Mouse (Mus musculus) heart, postnatal 4 days (tissue): Measurements from ENCODE around the gene Setdb1. TPM values are rescaled to one million over a fixed set of nuclear protein-coding genes. Genes with fewer than 3 reads are reported as not detected.
A peak's percentile ranks its signal among the peaks of the same experiment; 100 is the strongest.
"Not testable (repeated sequence)": the region's sequence is repeated elsewhere in the genome, so short reads cannot be mapped to it uniquely, and the experiment has no call there.

Experiments used
- DNase-seq: peaks from one replicate; pipeline ENCODE4 v3.0.0; 2021
- total RNA-seq, 2 experiments: library from RNA; stranded (reverse); gene quantifications; 2 replicates each; pipeline ENCODE4 v1.2.3; 2021

Gene Setdb1
- 10 to 100 TPM; 18.3 to 19.2 TPM for total RNA-seq

GRCm38 (mm10) chr3:95356701-95357449 is at the start of gene Setdb1:
Gene Setdb1 (minus strand): TSS chr3:95357202.
- peak; percentile 97 for DNase-seq

DNA sequence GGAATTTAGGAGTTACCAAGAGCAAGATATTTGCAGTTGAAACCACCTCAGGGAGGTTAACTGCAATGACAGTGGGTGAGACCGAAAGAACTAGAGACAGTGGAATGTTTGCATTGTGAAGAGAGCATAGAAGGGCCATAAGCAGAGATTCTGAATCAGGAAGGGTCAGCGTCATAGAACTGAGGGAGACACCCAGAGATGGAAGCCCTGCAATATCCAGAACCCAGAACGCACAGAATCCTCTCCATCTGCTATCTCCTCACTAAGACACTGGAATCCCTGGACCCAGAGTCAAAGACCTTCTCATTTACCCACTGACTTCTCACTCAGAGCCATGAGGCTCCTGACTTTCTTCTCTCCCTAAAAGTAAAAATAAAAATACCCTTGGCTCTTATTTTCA is 45.7 kb upstream of the Setdb1 start, which contains the start of gene 4930558C23Rik:
TSS of gene 4930558C23Rik (minus strand) at position 101 of the 400 bp plus-strand sequence.
- no peak for DNase-seq

DNA sequence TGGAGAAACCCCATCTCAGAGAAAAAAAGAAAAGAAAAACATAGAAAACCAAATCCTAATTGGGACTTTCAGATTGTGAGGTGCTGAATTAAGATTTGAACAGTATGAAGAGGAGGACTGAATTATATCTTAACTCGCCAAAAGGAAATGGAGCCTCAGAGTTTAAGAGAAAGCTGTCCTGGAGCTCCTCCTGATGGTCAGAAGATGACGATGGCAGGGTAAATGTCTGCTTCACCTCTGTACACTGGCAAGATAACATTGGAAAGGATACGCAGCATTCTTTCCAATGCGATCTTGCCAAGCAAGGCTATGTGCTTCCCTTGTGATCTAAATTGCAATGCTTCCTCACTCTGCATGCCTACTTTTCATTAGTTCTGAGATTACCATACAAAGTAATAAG is 37.4 kb upstream of the Setdb1 start:
- peak; percentile 21 for DNase-seq

DNA sequence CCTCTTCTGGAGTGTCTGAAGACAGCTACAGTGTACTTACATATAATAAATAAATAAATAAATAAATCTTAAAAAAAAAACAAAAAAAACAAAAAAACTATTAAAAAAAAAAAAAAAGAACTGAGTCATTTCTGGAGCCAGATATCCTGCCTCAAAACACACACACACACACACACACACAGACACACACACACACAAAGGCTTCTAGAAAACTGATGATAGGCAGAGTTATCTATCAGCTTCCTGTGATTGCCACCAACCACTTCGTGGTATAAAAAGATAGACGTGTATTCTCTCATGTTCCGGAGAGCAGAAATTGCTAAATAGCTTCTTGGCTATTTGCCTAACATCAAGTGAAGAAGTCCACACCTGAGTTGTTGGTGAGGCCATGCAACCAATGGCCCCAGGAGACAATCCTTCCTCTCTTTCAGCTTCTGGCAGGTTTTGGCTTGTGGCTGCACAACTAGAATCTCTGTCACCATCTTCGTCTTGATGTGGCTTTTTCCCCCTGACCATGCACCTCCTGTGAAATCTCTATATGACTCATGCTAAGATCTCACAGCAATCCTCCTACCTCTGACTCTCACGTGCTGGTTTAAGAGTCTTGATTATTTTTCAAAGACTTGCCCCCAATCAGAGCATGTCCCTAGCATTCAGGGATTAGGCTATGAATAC is 28.5 kb upstream of the Setdb1 start:
- DNase-seq: no peak

DNA sequence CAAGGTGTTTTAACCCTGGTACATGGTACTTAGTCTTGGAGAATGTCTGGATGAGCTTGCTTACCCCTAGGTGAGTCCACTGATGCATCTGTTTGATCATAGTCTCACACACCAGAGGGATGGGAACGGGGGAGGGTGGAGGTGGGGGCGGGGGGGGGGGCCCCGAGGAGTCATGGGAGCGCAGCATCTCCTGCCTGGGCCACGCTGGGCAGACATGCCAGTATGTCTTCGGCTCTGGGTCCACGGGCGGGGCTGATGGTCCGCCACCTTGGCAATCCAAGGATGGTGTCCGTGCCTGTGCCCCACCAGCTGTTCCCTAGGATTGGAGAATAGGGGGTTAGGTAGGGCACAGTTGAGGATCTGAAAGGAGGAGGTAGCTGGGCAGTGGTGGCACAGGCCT is 16.2 kb upstream of the Setdb1 start:
- DNase-seq: no peak

- no peak for DNase-seq
Observed at GRCm38 (mm10) chr3:95370101-95370500, 13.1 kb upstream of the Setdb1 start.

DNA sequence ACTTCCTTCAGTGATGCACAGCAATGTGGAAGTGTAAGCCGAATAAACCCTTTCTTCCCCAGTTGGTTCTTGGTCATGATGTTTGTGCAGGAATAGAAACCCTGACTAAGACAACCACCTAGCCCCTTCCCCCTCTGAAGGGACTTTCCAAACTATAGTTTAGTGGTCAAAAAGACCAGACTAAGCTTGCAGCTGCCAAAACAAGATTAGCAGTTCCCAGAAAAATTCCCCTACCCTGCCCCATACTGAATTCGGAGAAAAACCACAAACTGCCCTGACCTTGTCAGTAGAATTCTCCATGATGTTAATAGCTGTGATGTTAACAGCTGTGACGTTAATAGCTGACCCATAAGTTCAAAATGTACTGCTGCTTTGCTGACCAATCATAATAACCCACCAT is 3.3 kb upstream of the Setdb1 start:
- not testable (repeated sequence) for DNase-seq

GRCm38 (mm10) chr3:95357746-95358145 is 744 bp upstream of the Setdb1 start:
- DNase-seq: no peak

DNA sequence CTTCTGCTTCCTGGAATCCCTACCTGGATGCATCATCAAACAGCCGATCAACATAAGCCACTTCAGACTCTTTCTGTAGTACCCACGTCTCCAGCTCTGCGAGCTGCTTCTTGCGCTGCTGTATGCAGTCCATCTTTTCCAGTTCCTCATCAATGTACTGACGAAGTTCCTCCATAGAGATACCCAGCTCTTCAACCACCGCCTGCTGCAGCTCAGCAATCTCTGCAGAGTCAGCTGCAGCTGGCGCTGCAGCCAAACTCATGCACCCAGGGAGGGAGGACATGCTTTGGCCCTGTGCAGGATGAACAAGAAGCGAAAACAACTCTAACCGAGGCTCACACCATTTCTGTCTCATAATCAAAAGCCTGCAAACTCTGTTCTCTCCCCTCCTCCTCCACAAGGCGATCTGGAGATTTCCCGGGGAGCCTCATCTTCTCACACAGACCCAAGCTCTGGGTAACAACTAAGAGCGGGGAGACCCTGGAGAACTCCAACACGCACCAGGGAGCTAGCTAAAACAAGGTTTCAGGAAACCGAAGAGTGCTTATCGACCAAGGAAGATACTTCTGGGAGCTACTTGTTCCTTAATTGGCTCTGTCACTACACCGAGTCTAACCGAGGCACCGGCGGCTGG is 974 bp downstream of the Setdb1 start:
- DNase-seq: not testable (repeated sequence)

DNA sequence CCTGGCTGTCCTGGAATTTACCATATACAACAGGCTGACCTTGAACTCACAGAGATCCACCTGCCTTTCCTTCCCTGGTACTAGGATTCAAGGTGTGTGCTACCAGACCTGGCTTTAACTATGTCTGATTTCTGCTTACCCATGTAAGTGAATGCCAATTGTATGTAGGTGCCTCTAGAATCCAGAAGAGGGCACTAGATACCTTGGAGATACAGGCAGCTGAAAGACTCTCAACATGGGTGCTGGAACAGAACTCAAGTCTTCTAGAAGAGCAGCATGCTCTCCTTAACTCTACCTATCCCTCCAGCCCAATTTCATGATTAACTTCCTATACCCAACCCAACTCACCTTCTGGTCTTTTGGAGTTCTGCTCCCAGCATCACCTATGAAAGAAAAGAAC is 7.5 kb downstream of the Setdb1 start:
- DNase-seq: no peak

DNA sequence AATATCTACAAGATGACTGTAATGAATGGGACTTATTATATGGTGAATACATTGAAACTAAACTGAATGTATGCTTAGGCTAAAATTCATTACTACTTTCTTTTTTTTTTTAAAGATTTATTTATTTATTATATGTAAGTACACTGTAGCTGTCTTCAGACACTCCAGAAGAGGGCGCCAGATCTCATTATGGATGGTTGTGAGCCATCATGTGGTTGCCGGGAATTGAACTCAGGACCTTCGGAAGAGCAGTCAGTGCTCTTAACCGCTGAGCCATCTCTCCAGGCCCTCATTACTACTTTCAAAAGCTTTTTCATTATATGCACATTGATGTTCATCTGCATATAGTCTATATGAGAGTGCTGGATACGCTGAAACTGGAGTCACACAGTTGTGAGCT is 8.7 kb downstream of the Setdb1 start:
- not testable (repeated sequence) for DNase-seq

DNA sequence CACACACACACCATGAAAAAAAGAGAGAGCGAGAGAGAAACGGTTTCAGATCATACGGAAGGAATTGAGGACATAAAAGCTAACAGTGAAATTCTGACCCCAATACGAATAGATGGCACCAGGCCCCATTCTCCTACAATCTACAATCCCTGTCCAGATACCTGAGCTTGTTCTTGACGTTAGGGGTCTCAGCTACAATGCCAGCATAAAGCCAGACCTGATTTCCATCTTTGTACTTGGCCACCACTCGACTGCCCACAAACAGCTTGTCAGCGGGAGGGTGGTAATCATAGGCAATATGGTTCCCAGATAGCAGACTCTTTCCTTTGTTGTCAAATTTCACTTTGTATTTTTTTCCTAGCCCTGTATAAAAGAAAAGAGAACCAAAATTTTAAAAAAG is 10.5 kb downstream of the Setdb1 start:
- no peak for DNase-seq

DNA sequence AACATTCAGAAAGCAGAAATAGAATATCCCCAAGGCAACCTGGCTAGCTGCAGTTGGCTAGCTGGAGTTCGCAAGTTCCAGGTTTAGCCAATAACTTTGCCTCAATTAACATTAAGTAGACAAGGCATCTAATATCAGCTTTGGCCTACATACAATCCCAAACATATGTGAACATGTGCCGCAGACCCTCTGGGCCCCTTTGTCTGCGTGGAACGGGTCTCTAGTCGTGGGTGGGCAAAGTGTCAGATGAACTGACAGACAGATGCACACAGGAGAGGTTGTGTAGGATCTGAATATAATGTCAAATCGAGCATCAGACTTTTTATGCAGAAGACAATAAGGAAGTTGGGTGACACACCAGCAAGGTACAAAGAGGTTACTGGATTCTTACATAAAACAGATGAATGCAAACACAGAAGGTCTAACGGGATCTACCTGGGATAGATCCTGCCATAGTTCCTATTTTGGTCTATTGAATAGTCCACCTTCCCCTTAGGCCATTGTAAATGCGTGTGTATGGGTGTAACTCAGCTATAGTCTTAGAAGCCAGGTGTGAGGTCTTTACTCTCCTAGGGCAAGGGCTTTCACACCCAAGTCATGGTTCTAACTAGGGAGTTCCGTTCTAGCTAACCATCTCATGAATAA is 13.5 kb downstream of the Setdb1 start:
- DNase-seq: not testable (repeated sequence)

GRCm38 (mm10) chr3:95338251-95338650 is 18.8 kb downstream of the Setdb1 start:
- DNase-seq: no peak

DNA sequence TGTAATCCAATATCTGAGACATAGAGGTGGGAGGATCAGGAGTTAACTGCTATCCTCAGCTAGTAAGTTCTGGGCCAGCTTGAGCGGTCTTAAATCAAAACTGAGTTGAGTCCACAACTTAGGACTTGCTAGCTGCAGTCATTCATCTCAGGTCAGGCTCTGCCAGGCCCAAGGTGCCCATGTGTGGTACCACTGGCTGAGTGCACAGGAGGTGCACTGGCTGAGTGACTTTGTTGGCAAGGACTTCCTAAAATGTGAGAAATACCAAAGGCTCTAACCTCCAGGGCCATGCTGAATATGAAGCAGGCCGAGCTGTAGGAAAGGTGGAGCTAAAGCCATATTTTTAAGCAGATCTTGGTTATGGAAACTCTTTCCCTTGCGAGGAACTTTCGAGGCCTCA is 19.7 kb downstream of the Setdb1 start:
- no peak for DNase-seq

- no peak for DNase-seq
Observed at GRCm38 (mm10) chr3:95331528-95331927, 25.5 kb downstream of the Setdb1 start.

DNA sequence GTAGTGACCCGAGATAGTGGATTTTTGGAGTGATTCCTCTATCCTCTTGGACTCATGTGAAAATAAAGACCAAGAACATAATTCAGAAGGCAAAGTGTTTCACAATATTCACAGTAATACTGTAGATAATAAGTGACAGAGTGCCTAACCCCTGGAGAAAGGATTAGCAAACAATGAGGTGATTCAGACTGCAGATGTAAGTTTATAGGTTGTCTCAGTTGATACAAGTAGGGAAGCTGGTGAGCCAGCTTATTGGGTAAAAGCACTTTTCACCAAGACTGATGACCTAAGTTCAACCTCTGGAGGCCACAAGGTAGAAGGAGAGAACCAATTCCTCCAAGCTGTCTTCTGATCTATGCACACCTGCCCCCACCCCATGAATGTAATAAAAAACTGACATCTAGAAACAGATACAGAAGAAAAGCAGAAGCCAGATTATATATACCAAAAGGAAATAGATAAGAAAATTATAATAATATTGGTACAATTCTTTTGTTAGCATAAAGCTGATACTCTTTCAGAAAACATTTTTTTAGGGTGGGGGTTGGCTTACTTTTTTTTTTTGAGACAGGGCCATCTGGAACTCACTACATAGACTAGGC is 28.1 kb downstream of the Setdb1 start:
- DNase-seq: no peak

DNA sequence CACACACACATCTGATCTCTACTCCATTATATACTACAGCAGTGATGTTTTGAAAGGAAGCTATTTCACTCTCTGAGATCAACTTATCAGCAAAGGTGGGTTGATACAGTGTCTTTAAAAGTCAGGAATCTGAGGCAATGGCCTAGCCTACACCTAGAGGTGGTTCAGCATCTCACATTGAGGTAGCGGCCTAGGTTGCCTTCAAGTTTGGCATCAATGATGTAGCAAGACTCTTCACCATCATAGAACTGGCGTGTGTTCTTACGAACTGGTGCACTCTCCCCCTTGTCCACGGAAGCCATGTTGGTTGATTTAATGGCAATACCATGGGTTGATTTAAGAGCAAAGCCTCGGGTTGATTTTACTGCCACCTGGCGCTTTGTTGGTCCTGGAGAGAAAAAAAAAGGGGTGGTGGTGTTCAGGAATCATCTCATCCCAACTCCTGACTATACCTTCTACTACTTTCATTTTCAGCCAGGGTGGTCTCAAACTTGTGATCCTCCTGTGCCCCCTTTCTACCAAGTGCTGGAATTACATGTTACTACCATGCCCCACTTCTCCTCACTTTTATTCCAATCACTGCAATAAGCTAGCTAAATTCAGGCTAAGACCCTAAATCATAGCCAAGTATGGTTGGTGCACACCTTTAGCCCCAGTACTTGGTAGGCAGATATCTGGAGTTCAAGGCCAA is 32.4 kb downstream of the Setdb1 start:
- no peak for DNase-seq

DNA sequence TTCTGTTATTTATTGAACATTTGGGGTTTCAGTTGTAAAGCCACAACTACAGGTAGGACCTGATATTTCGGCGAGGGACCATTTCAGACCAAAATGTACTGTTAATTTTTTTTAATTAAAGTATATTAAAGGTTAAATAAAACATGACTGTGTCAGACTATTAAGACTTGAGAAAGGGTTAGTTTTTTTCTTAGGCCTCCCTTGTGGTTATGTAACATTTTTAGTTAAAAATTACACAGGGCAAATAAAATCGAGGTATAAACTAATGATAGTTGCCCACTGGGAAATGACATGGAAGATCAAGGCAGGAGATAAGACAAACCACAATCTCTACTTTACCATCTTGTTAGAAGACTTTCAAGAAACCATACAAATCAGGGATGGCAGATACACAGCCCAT is 33.6 kb downstream of the Setdb1 start:
- DNase-seq: no peak

DNA sequence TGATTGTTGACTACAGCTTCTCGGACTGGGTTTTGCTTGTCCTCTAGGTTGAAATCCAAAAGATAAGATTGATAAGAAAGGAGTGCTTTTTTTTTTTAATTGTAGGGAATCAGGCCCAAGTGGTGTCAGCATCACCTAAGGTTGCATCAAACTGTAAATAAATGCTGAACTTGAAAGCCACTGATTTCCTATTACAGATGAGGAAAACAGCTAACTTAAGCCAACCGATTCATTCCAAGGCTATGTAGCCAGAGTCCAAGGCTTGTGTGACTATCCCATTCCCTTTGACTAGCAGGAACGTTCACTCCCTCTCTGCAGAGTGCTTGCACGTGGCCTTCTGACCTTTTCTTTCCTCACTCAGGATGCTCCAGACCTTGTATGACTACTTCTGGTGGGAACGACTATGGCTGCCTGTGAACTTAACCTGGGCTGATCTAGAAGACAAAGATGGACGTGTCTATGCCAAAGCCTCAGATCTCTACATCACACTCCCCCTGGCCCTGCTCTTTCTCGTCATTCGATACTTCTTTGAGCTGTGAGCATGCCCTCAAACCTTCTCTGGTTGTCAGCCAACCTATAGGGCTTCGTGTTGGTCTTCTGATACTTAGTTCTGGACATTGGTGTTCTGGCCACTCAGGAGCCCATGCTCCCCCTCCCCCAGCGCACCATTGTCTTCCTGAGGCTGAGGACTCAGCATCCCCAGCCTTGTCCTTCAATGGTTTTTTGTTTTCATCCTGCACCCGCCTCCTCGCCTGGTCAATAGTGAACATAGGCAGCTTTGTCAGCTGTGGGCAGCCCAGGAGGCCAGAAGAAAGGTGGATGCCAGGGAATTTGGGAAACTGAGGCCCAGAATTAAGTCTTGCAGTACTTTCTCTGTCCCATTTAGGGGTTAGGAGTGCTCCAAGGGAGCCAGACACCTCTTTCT is 37.0 kb downstream of the Setdb1 start:
- DNase-seq: no peak

GRCm38 (mm10) chr3:95319110-95319509 is 37.9 kb downstream of the Setdb1 start:
- no peak for DNase-seq
